Comparison of ENCODE assay signal across 14 mouse cellular contexts in the genomic region with DNA sequence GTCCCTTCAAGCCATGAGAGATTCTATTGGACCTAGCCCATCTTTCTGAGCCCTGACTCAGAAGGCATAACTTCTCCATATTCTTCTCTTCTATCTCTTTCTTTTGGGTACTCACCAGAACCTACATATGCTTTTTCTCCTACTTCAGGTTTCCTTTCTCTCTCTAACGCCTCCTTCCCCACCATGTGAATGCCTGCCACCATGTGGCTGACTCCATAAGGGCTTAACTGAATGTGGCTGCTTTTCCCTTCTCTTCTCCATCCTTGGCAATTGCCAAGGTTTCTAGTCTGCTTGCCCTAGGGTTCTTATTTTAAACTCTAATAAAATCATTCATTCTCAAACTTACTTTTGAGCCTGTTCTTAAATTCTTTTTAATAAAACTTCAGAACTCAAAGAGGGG. TPM values are rescaled to one million over a fixed set of nuclear protein-coding genes. Genes with fewer than 3 reads are reported as not detected.
DNase-seq lines count a peak whose midpoint lies in the region; ATAC-seq and TF ChIP-seq lines count a peak whose summit lies in the region.
"Had no signal": no experiment of that assay in that cellular context is flagged by ENCODE, and none has a peak within 500 bp of the region (broad histone marks: within the 10 kb centered on the region; RNA-seq: fewer than 3 reads in every experiment).

No protein-coding gene starts in this region.

- peak; percentile 89 for ATAC-seq in frontal cortex, adult (ENCODE audit: low TSS enrichment)
- ATAC-seq in erythroblast, adult 5-6 weeks (replicated peaks; ENCODE audit: low FRiP score, poor library complexity, severe bottlenecking), result no peak
- ATAC-seq: midbrain, embryonic 16.5 days had no signal

- no peak overlapping the region for H3K27ac ChIP-seq in left cerebral cortex, adult 2 months
- H3K27ac ChIP-seq: limb, embryonic 13.5 days had no signal

- no peak for DNase-seq in frontal cortex, postnatal 10 days (ENCODE audit: low spot score in 2 of 2)
- DNase-seq in left cerebral cortex, adult 2 months (ENCODE audit: extremely low spot score in 1 of 2, low spot score in 2 of 2), result peak; percentile 6 to 15
- DNase-seq in left cerebral cortex, postnatal 4 days, result no peak
- DNase-seq in 416B (ENCODE audit: low read depth) (peak; percentile 6), adipocyte (ENCODE audit: low spot score) (peak; percentile 7)
- DNase-seq in left cerebral cortex, adult 11 months (ENCODE audit: low spot score), result no peak
- DNase-seq: heart, postnatal 36 days; kidney, adult 18-20 months; lung, postnatal 14 days had no signal

- TF ChIP-seq CTCF in left cerebral cortex, adult 2 months (IDR thresholded peaks at IDR 0.05), result peak; percentile 36

- intact Hi-C loops in left cerebral cortex, adult 2 months (cut with DNase I), result no loop called here
- intact Hi-C loops in left cerebral cortex, postnatal 4 days (cut with DNase I), result no loop called here

- no peak overlapping the region for H3K4me3 ChIP-seq in left cerebral cortex, adult 2 months
- H3K4me3 ChIP-seq: limb, embryonic 13.5 days had no signal

RNA-seq across cellular contexts. Expression of a gene that starts 53.7 kb away (rescaled TPM):
- under 1 TPM; 0.58 to 0.77 TPM for total RNA-seq in left cerebral cortex, adult 2 months (2021)
- 1 to 10 TPM; 2.3 to 2.6 TPM for total RNA-seq in left cerebral cortex, postnatal 4 days (2021)
- not detected in 2 replicates for total RNA-seq in erythroblast, adult 5-6 weeks (2015; ENCODE audit: low replicate concordance)
- total RNA-seq in erythroblast, adult 5-6 weeks (2017; ENCODE audit: low replicate concordance), result not detected in 2 replicates
- total RNA-seq: heart, adult 8-10 months; heart, postnatal 36 days had no signal

Comparison
In these comparisons a context has a peak if more than half of its experiments do, and no peak if none do; other contexts are left out.
1. DNase-seq: peak in left cerebral cortex, adult 2 months (2 of 2), 416B (single experiment) and adipocyte (single experiment); none in frontal cortex, postnatal 10 days (0 of 2), left cerebral cortex, postnatal 4 days (single experiment) and left cerebral cortex, adult 11 months (single experiment).